Mouse (Mus musculus) midbrain, postnatal 0 days (tissue): ENCODE measurements around the gene Sgpp2. TPM values are rescaled to one million over a fixed set of nuclear protein-coding genes. Genes with fewer than 3 reads are reported as not detected.

ENCODE experiments used
- ATAC-seq: fragments of 200-750 bp; cut with Nextera tagmentation; 2 replicates; pipeline ENCODE4 v1.8.0; 2017; ENCODE audit warnings: moderate number of reproducible peaks, mild to moderate bottlenecking, moderate TSS enrichment, moderate library complexity; ENCODE audit not compliant: low FRiP score
- DNase-seq: peaks from one replicate; pipeline ENCODE4 v3.0.0-alpha.2; 2015; ENCODE audit warnings: low spot score
- H3K27ac ChIP-seq: fragments of 300-500 bp; sonication (generic); 2 replicates; pipeline ENCODE4 v1.5.1; 2014; ENCODE audit warnings: low read depth, mild to moderate bottlenecking, low read length, mixed read lengths
- H3K27me3 ChIP-seq: fragments of 300-500 bp; sonication (generic); 2 replicates; pipeline ENCODE4 v1.6.1; 2014; ENCODE audit warnings: low read length, control low read depth, mixed read lengths; ENCODE audit not compliant: insufficient read depth
- H3K36me3 ChIP-seq: fragments of 300-500 bp; sonication (generic); 2 replicates; pipeline ENCODE4 v1.6.1; 2014; ENCODE audit warnings: low read length, control low read depth, mixed read lengths; ENCODE audit not compliant: insufficient read depth
- H3K4me1 ChIP-seq: fragments of 300-500 bp; sonication (generic); 2 replicates; pipeline ENCODE4 v1.6.1; 2014; ENCODE audit warnings: mild to moderate bottlenecking, control low read depth, antibody characterized with exemption, low read length, mixed read lengths; ENCODE audit not compliant: insufficient read depth
- H3K4me2 ChIP-seq: fragments of 300-500 bp; sonication (generic); 2 replicates; pipeline ENCODE4 v1.6.1; 2014; ENCODE audit warnings: low read depth, mild to moderate bottlenecking, low read length, mixed read lengths; ENCODE audit not compliant: poor library complexity, severe bottlenecking
- H3K4me3 ChIP-seq: fragments of 300-500 bp; sonication (generic); 2 replicates; pipeline ENCODE4 v1.5.1; 2014; ENCODE audit warnings: low read depth, mild to moderate bottlenecking, low read length, moderate library complexity
- H3K9ac ChIP-seq: fragments of 300-500 bp; sonication (generic); replicated peaks from 2 replicates; pipeline ENCODE4 v1.6.1; 2014; ENCODE audit warnings: mild to moderate bottlenecking, low read length, moderate library complexity, mixed read lengths; ENCODE audit not compliant: poor library complexity, severe bottlenecking
- H3K9me3 ChIP-seq: fragments of 300-500 bp; sonication (generic); 2 replicates; pipeline ENCODE4 v1.6.1; 2016; ENCODE audit warnings: low read length, control low read depth
- CTCF ChIP-seq: IDR thresholded peaks from 2 replicates; pipeline ENCODE4 v1.5.1; 2016; ENCODE audit warnings: antibody characterized with exemption, mild to moderate bottlenecking
- WGBS: fragments of 180-500 bp; shearing (Covaris S2); extraction: QIAGEN DNeasy Blood & Tissue Kit; methylation state at CpG from one replicate; pipeline ENCODE4 v1.1.7; 2014; 5-methylcytosine and 5-hydroxymethylcytosine counted together
- polyA plus RNA-seq: library from polyadenylated mRNA; unstranded; fragments of >200 nt; fragmentation: Nextera tagmentation; extraction: Ambion mirVana; gene quantifications from 2 replicates; pipeline ENCODE4 v1.2.1, GENCODE M21; 2015
- total RNA-seq: library from RNA; depleted of rRNA; stranded (reverse); fragments of >200 nt; gene quantifications from 2 replicates; pipeline ENCODE4 v1.2.3, GENCODE M21; 2014

Gene Sgpp2
- total and polyA plus RNA-seq, 2 experiments from 2014 or later = 1.7 to 3.3 TPM

- Histone ChIP-seq H3K4me2 (no peak overlapping the region), H3K36me3 (no peaks in the 10 kb centered on the region), H3K4me3 (no peak overlapping the region), H3K9ac (no peak overlapping the region), H3K9me3 (no peaks in the 10 kb centered on the region), H3K27me3 (no peaks in the 10 kb centered on the region), H3K27ac (no peak overlapping the region), H3K4me1 (no peaks in the 10 kb centered on the region)
- ATAC-seq (no peak), DNase-seq (no peak)
- TF ChIP-seq CTCF = no peak
- 89% methylated on average over 13 of the region's 13 CpGs for WGBS
Measured at GRCm38 (mm10) chr1:78318089-78318760, 8.1 kb downstream of the Sgpp2 start.

GRCm38 (mm10) chr1:78320291-78320690 is 10.1 kb downstream of the Sgpp2 start:
- H3K27ac ChIP-seq = no peak overlapping the region
- ATAC-seq = no peak
- 95% methylated on average over 3 of the region's 3 CpGs for WGBS
- H3K4me2 ChIP-seq = no peak overlapping the region
- H3K9ac ChIP-seq = no peak overlapping the region
- H3K36me3 ChIP-seq = no peaks in the 10 kb centered on the region
- no peak for DNase-seq
- no peaks in the 10 kb centered on the region for H3K27me3 ChIP-seq
- no peaks in the 10 kb centered on the region for H3K9me3 ChIP-seq
- no peaks in the 10 kb centered on the region for H3K4me1 ChIP-seq
- H3K4me3 ChIP-seq = no peak overlapping the region
- no peak for TF ChIP-seq CTCF

GRCm38 (mm10) chr1:78322098-78322778 is 12.1 kb downstream of the Sgpp2 start:
- Histone ChIP-seq H3K4me2 (no peak overlapping the region), H3K27ac (no peak overlapping the region), H3K4me1 (no peaks in the 10 kb centered on the region), H3K9me3 (no peaks in the 10 kb centered on the region), H3K4me3 (no peak overlapping the region), H3K9ac (no peak overlapping the region), H3K36me3 (no peaks in the 10 kb centered on the region), H3K27me3 (no peaks in the 10 kb centered on the region)
- no peak for DNase-seq
- ATAC-seq = no peak
- no peak for TF ChIP-seq CTCF
- WGBS = 58% methylated on average over 7 of the region's 7 CpGs

GRCm38 (mm10) chr1:78322844-78323243 is 12.7 kb downstream of the Sgpp2 start:
- no peak overlapping the region for H3K4me2 ChIP-seq
- no peak for DNase-seq
- H3K27ac ChIP-seq = no peak overlapping the region
- WGBS = 85% methylated on average over 8 of the region's 8 CpGs
- H3K27me3 ChIP-seq = no peaks in the 10 kb centered on the region
- H3K9me3 ChIP-seq = no peaks in the 10 kb centered on the region
- H3K9ac ChIP-seq = no peak overlapping the region
- ATAC-seq = no peak
- no peak overlapping the region for H3K4me3 ChIP-seq
- no peaks in the 10 kb centered on the region for H3K36me3 ChIP-seq
- TF ChIP-seq CTCF = no peak
- no peaks in the 10 kb centered on the region for H3K4me1 ChIP-seq

- Histone ChIP-seq H3K4me3 (no peak overlapping the region), H3K9me3 (no peaks in the 10 kb centered on the region), H3K9ac (no peak overlapping the region), H3K36me3 (no peaks in the 10 kb centered on the region), H3K27ac (no peak overlapping the region), H3K4me1 (no peaks in the 10 kb centered on the region), H3K27me3 (no peaks in the 10 kb centered on the region), H3K4me2 (no peak overlapping the region)
- ATAC-seq (no peak), DNase-seq (no peak)
- 84% methylated on average over 6 of the region's 6 CpGs for WGBS
- TF ChIP-seq CTCF = no peak
Measured at GRCm38 (mm10) chr1:78324044-78324443, 13.9 kb downstream of the Sgpp2 start.

GRCm38 (mm10) chr1:78325851-78326250 is 15.7 kb downstream of the Sgpp2 start:
- H3K4me1 ChIP-seq = no peaks in the 10 kb centered on the region
- no peak for DNase-seq
- no peak for ATAC-seq
- no peak overlapping the region for H3K9ac ChIP-seq
- TF ChIP-seq CTCF = no peak
- H3K4me2 ChIP-seq = no peak overlapping the region
- H3K9me3 ChIP-seq = no peaks in the 10 kb centered on the region
- 80% methylated on average over 6 of the region's 6 CpGs for WGBS
- no peaks in the 10 kb centered on the region for H3K27me3 ChIP-seq
- no peak overlapping the region for H3K4me3 ChIP-seq
- H3K36me3 ChIP-seq = no peaks in the 10 kb centered on the region
- H3K27ac ChIP-seq = no peak overlapping the region
